Mouse (Mus musculus) left cerebral cortex, adult 8-10 months (tissue): ENCODE results near the gene Atp11c. TPM values are rescaled to one million over a fixed set of nuclear protein-coding genes. Genes with fewer than 3 reads are reported as not detected.

Experiments
- DNase-seq, 2 experiments: peaks; one replicate each; pipeline ENCODE4 v3.0.0; 2022; ENCODE audit warnings: low spot score in 2 of 2
- total RNA-seq, 4 experiments: library from RNA; stranded (reverse); gene quantifications; 2 replicates each; pipeline ENCODE4 v1.2.4; 2022

Gene Atp11c
- 10 to 100 TPM in 1 of 4 experiments, 1 to 10 TPM in 3; 8.6 to 10.2 (median 9.3) TPM for total RNA-seq

DNA sequence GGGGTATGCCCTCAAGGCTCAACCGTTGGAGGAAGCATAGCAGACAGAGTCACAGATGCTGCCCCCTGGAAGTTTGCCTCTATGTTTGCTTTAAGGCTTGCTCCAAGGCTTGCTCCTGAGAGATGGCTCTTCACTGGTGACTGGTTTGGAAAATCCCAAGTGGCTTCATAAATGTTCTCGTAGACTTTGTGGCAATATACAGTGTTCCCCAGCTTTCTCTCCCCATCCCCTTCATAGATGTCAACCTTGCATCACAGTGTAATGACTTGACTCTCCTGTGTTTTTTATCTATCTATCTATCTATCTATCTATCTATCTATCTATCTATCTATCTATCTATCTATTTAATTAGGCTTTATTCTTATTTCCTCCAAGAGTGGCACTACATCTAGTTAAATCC is at the start of gene Atp11c:
Gene Atp11c, minus strand, starts transcription at position 101 of the 400 bp plus-strand sequence.
- no peak for DNase-seq

DNA sequence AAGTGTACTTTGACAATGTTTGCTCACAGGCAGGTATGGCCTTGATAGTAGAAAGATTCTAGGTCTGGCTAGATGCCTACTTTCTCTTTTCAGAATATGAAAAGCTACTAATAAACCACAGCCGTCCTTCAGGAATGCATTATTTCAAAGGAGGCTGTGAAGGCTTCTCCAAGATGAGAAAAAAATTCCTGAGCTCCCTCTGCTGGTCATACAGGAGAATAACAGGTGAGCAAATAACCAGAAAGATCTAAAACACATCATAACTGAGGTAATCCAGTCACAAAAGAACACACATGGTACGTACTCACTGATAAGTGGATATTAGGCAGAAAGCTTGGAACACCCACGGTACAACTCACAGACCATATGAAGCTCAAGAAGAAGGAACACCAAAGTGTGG is 16.7 kb upstream of the Atp11c start:
- no peak for DNase-seq

DNA sequence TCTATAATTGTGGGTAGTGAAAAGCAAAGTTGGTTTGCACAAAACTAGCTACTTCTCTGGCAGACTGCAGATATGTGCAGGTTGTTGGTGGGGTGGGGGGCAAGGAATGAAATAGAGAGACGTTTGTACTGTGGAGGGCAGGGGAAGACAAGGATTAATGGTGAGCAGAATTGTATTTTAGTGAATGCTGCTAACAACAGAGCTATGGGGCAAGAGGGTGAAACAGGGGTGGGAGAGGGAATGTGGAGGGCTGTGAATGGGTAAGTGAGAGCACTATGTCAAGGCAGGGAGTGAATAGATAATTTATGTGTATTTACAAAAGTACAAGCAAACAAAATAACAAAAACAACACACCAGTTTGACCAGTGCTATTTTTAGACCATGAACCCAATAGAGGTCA is 22.0 kb downstream of the Atp11c start:
- DNase-seq = no peak

DNA sequence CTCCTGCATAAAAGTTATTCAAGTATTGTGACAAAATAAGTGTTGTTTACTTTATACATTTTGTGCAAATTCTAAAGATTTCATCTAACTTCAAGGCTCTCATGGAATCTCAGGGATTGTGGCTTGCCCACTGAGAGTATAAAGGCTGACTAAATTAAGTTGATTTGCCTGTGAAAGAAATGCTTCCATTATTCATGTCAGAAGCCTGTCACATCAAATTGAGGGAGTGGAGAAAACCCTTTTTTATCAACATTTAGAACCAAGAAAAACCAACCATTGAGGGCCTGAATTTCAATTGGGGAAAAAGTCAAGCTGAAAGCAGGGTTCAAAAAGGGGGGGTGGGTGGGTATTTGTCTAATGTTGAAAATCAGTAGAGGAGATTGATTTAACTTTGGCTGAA is 23.5 kb downstream of the Atp11c start:
- DNase-seq = no peak

DNA sequence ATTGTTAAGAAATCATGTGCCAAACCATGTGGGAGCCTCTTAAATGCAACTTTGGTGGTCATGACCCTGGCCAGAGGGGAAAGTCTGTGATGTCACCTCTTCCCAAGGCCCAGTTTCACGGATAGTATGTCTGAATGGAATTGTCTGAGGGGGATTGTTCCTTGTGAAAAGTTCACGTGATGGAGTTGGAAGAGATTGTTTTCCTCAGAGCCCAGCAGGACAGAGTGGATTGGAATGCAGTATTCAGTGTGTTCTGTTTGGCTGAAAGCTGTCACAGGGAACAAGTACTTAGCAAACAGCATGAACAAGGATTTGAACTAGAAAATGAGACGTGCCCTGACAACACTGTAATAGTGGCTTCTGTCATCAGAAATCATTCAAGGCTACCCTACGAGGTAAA is 37.3 kb downstream of the Atp11c start:
- DNase-seq = no peak

DNA sequence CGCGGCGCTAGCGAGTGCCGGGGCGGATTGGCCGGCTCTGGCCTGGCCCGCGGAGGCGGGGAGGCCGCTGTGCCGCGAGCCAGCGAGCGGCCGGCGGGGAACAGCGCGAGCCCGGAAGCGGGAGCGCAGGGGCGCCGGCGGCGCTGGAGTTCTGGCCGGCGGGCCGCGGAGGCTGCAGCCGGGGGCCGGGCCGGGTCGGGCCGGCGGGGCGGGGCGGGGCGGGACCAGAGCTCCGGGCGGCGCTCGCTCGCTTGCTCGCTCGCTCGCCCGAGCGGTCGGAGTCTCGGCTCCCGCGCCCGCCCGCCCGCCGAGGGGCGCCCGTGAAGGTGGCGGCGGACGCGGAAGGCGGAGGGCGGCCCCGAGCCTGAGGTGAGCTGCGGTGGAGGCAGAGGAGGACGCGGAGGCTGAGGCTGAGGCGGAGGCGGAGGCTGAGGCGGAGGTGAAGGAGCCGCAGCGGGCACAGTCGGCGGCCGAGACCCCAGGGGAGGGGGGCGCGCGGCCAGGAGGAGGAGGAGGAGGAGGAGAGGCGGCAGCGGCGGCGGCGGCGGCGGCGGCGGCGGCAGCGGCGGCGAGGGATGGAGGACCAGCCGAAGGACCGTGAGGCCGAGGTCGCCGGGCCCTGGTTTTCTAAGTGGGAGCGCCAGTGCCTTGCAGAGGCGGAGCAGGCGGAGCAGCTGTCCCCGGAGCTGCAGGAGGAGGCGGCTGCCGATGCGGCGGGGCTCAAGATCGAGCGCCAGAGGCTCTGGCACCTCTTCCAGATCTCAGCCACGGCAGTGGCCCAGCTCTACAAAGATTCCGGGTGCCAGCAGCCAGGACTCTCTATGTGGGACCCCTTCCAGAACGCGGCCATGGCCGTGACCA is 44.8 kb downstream of the Atp11c start:
- peak; percentile 7 to 13 for DNase-seq

DNA sequence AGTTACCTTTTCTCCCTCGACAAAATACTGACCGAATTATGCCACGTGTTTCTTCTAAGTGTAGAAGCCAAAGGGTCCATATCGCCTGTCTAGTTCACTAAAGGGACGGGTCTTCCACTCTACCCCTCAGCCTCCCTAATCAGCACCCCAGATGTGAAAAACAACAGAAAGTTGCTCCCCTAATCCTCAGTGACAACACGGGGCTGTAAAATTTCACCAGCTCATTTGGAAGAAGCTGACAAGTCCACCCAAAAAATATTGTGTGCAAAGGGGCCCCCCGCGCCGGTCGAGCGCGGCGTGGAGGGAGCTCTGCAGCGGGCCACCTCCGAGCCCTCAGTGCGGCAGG is 45.4 kb downstream of the Atp11c start:
- peak in 1 of 2 experiments; percentile 4 for DNase-seq

DNA sequence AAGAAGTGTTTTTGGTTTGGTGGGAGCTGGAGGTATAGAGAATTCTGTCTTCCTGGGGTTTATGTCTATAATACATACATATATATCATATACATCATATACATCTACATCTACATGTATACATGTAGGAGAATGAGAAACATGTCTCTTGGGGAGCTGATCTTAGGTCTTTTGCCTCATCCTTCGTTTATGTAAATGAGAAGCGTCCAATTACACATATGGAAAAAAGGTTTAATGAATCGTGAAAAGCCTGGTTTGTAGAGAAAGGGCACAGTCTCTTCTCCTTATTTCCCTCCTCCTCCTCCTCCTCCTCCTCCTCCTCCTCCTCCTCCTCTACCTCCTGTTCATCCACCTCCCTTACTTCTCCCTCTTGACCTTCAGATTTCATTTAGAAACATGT is 46.6 kb downstream of the Atp11c start:
- no peak for DNase-seq

DNA sequence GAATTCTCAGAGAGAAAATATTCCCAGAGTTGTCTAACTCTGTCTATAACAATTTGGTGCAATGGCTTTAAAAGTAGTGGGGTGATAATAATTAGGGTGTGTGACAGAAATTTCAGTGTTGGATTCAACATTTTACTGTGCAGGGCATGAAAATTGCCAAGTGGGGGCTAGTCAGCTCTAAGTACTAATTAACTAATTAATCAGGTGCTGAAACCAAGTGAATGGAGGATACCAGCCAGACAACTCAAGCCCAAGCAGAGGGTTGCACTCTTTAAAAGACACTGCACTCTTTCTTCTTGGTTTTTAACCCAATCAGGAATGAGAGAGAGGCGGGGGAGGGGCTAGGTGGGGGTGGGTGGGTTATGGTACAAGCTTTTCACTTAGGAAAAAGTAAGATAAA is 47.1 kb downstream of the Atp11c start:
- DNase-seq = no peak

DNA sequence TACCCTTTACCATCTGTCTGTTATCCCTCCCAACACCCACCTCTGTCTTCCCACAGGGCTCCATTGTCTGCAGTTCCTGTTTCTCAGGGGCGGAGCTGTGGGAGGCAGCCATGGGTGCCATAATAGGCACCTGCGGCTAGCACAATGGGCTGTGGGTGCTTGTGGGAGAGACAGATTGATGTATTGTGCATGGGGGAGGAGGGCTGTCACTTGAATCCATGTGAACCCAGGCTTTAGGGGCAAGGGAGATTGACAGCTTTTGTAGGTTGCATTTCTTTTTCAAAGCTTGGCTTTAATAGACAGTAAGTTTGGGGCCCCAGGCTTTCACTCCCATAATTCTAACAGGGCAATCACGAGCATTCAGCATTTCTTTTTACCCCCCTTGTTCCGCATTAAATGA is 48.4 kb downstream of the Atp11c start:
- peak in 1 of 2 experiments; percentile 7 for DNase-seq

DNA sequence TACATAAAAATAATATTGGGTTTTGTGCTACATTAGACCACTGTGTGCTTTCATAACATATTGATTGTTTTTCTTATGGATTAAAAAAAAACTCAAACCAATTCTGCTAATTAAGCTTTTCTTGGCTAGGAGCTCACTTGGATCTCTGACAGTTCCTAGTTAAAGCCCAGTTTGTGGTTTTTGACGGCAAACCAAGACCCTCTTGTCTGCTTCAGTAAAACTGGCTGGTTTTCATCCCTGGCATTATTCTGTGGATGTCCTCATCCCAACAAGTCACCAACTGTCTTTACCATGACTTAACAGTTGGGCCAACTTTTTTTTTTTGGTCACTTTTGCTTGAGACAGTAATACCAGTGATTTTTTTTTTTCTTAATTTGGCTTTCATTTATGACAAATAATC is 49.6 kb downstream of the Atp11c start:
- no peak for DNase-seq

DNA sequence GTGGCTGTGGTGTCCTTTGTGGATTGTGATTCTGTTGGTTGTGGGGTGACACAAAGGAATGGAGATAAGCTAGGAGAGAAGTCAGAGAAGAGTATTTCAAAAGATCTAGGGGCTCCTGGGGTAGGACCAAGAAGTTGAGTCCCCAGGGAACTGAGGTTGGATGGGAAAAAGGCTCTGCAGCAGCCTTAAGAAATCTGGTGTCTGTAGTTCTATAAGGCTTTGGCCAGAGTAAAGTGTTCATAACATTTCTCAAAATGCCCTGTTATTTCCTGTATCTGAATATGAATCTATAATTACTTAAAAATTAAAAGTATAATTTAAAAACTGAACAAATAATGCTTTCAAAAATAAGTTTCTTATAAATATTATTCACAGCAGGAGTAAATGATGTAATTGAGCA is 53.3 kb downstream of the Atp11c start, which contains the start of gene Gm7073:
Gene Gm7073, minus strand, starts transcription at position 101 of the 400 bp plus-strand sequence.
- no peak for DNase-seq

DNA sequence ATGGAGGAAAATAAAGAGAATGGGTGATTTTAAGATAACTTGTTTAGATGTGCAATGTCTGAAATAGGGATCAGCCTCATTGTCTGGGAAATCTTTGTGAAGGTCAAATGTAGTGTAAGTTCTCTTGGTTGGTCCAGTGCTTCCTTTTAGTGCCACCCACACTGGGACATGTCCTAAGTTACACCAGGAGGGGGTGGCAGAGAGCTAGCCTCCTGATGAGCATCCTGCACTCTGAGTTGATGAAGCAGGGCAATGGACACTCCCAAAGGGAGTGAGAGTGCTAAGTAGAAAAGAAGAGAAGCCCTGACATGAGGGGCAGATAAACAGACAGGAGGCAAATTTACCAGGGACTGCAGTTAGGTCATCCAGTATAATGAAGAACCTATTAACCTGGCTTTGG is 88.5 kb downstream of the Atp11c start:
- DNase-seq = peak in 1 of 2 experiments; percentile 4

DNA sequence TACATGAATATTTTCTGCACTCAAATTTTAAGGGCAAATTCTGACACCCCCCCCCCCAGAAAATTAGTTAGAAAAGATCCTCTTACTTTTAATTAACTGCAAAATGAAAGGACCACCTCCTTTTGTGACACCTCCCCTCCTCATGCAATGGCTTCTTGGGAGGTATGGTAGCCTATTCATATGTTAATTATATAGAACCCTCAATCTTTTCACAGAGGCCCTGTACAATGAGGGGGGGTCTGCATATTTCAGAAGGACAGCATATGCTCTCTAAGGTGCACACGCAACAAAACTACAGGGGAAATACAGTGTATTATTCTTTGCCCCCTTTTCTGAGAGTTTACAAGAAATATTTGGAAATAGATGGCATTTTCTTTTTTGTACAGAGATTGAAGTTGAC is 94.7 kb downstream of the Atp11c start:
- no peak for DNase-seq

DNA sequence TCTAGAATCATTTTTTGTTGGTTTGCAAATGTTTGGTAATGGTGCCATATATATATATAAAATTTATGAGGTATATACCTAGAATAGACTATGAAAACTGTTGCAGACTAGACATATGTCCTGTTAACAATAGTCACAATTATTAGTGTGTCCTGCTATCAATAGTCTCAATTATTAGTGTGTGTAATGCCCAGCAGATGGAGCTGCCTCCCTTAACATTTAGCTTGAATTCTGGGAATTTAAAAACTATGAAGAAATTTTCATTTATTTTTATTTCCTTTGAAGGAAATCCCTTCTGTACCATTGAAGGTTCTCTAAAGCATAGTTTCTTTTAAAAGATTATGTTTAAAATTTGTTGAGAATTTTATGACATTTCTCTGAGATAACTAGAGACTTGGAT is 97.2 kb downstream of the Atp11c start:
- no peak for DNase-seq

DNA sequence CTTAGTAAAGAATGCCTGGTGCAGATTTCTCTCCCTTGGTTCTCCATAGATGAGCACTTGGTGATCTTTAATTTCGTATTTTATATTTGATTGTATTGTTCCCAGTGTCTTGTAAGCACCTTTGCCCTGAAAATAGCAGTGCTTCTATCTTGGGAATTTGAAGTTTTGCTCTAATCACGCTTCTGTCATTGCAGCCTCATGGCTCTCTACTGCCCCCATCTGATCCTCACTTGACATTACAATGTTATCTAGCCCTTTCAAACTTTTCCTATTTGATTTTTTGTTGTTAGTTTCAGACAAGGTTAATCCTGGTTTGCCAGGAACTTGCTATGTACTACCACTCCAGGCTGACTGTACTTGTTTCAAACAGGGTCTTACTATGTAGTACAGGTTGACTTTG is 128.7 kb downstream of the Atp11c start:
- DNase-seq = no peak

DNA sequence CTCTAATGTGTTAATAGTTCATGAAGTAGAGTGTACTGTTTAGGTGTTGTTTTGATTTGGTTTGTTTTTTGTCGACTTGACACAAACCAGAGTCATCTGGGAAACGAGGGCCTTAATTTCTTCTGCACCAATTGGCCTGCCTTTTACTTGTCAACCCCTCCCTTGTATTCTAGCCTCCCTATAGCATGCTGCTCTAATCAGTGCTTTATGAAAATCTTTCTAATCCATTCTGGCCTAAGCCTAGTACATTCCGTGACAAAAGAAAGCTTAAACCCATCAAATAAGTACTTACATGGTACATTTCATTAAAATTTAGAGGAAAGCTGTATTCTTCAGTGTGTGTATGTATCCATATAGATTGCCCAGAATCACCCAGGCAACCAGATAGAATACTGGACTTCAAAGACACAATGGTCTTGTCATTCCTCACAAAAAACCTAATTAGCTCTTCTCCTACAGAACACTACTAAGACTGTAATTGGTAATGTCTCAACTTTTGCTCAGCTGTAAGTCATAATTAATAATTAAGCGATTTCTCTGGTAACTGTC is 177.9 kb downstream of the Atp11c start:
- DNase-seq = no peak

DNA sequence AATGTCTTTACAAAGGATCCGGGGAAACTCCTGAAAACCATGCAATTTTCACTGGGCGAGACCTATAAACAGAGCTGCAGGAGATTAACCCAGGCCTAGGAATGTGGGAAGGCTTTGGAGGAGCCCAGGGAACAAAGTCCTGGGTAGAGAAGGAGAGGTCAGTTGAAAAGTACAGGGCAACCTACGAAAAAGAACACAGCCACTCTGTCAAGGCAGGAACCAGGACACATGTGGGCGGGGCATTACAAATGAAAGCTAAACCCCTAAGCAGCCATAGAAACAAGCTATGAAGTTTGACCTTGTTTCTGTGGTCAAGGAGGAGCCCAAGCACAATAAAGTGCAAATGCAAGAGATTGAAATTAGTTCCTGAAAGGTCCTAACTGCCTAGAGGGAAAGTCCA is 186.8 kb downstream of the Atp11c start:
- DNase-seq = no peak

DNA sequence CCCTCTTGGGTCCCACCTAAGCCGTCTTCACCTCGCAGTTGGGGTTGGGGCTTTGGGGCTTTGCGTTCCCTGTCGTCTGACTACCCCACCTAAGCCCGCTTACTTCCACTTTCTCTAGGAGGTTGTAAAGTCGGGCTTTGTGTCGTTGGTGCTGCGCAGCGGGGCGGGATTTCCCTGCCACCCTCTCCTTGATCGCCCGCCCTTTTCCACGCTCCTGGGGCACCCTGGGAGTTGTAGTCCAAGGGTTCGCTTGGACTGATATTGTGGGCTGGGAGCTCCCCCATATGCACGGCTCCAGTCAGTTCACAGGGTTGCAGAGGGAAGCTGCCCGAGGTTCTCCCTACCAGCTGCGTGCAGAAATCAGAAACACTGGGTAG is 187.8 kb downstream of the Atp11c start:
- peak; percentile 60 to 79 for DNase-seq

DNA sequence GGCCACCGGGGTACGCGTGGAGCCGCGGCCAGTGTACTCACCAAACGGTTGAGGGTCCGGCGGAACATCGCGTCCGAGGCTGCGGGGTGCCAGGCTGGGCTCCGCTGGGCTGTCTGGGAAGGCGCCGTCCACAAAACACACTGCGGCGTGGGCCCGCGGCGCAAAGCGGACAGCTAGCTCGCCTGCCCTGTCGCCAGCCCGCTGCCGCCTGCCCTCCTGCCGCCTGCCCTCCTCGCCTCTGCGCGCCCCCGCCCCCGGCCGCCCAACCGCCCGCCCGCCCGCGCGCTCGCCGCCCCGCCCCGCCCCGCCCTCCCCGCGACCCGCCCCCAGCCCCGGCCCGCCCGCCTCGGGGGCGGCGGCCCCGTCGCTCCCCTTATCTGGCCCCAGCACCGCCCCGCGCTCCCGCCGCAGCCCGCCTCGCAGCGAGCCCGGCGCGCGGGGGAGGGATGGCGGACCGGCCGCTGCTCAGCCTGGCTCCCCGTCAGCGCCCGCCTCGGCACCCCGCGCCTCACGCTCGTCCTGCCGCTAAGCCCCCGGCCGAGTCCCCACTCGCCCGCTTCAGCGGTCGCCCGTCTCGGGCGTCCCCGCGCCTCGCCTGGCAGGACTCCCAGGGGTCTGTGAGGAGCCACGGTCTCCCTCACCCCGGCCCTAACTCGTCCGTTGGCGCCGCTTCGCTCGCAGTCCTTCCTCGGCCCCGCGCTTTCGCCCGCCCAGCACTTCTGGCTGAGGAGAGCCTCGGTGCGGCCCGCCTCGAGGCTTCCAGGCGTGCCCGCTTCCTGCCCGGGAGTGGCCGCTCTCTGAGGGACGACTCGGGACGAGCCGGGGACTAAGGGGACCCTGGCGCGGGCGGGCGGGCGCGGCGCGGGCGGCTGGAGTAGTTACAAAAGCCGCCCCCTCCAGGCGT is 188.5 kb downstream of the Atp11c start:
- DNase-seq = peak; percentile 11 to 13

DNA sequence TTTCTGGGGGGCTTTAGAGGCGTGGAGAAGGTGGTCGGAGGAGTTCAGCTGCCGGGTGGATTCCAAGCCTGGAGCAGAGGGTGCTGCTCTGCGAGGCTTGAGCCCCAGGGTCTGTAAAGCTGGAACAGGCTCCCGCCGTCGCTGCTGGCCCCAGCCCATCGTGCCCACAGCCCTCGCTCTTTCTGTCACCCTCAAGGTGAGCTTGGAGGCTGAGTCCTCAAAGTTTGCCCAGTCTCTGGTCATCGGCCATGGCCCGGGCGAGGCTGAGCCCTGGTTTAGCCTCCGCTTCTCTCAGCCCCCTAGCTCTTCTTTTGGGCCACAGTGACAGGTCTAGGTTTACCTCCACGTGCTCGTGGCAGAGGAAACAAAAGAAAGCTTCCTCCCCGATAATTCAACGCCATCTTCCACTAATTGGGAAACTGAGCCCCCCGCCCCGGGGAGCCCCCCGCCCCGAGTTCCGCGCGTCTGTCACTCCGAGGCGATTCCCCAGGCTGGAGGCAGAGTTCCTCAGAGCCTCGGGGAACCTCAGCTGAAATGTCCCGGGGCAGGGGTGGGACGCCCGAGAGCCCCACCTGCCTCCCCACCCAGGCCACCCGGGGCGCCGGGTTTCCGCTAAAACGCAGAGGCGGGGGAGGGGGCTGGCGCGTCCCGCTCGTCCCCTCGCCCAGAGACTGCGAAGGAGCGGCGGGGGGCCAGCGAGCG is 189.3 kb downstream of the Atp11c start:
- peak; percentile 2 to 6 for DNase-seq
